In the genomic region with DNA sequence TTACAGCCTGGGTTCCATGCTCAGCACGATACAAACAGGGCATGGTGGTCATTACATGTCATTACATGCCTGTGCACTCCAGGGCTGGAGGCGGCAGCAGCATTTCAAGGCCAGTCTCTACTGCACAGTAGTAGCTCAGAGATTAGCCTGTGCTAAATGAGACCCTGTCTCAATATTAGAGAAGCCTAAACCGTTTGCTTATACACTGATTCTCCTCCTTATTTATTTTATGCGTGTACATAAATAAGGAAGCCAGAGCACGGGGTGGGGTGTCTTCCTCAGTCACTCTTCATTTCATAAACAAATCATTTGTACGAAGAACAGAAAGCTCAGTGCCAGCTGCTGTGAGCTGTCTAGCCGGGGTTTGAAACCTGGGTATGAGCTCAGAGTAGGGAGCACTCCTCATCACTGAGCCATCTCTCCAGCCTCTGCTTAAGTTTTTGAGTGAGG, we compare ENCODE assay signal across 14 mouse cellular contexts.
A peak's percentile ranks its signal among the peaks of the same experiment; 100 is the strongest.
DNase-seq lines count a peak whose midpoint lies in the region; ATAC-seq and TF ChIP-seq lines count a peak whose summit lies in the region.
"Had no signal": no experiment of that assay in that cellular context is flagged by ENCODE, and none has a peak within 500 bp of the region (broad histone marks: within the 10 kb centered on the region; RNA-seq: fewer than 3 reads in every experiment).

No protein-coding gene starts in this region.

- DNase-seq in heart, adult 2 months = no peak
- no peak for DNase-seq in heart, embryonic 10.5 days (ENCODE audit: low spot score)
- peak; percentile 17 for DNase-seq in A20 (ENCODE audit: low read depth, low spot score)
- DNase-seq in lung, postnatal 14 days = peak; percentile 32
- no peak for DNase-seq in cerebellum, adult 9-11 months
- no peak for DNase-seq in MN1 (ENCODE audit: low spot score)
- no peak for DNase-seq in heart, postnatal 4 days
- DNase-seq: adrenal gland, postnatal 25 days; gastrocnemius, adult 2 months; kidney, adult 8-10 months had no signal

- H3K9ac ChIP-seq in heart, adult 2 months (ENCODE audit: low read depth, low read length) = no peak overlapping the region
- H3K9ac ChIP-seq: heart, embryonic 12.5 days; hindbrain, embryonic 12.5 days; neural tube, embryonic 15.5 days had no signal

- 82% methylated on average over 7 of the region's 7 CpGs for WGBS in heart, adult 2 months
- WGBS in heart, embryonic 10.5 days = 84% methylated on average over 7 of the region's 7 CpGs

- peaks cover 3% of the 10 kb centered on the region for H3K4me1 ChIP-seq in heart, adult 2 months (ENCODE audit: control insufficient read depth, insufficient read depth, low read length)
- no peaks in the 10 kb centered on the region for H3K4me1 ChIP-seq in heart, embryonic 10.5 days
- H3K4me1 ChIP-seq: hindbrain, embryonic 12.5 days had no signal

- H3K27ac ChIP-seq in heart, adult 2 months = no peak overlapping the region; the same call in 1 of the 2 replicates
- H3K27ac ChIP-seq in heart, embryonic 10.5 days = no peak overlapping the region
- H3K27ac ChIP-seq: gastrocnemius, adult 2 months; hindbrain, embryonic 12.5 days; neural tube, embryonic 15.5 days had no signal

- no peak overlapping the region for H3K4me3 ChIP-seq in heart, adult 2 months
- H3K4me3 ChIP-seq in heart, embryonic 10.5 days = no peak overlapping the region
- H3K4me3 ChIP-seq: gastrocnemius, adult 2 months; heart, embryonic 12.5 days; hindbrain, embryonic 12.5 days; neural tube, embryonic 15.5 days had no signal

- intact Hi-C loops in heart, adult 2 months (cut with DNase I) = no loop called here

- H3K9me3 ChIP-seq in heart, embryonic 10.5 days = no peaks in the 10 kb centered on the region
- H3K9me3 ChIP-seq: heart, embryonic 12.5 days; hindbrain, embryonic 12.5 days; neural tube, embryonic 15.5 days had no signal

- H3K27me3 ChIP-seq in heart, adult 2 months (ENCODE audit: control insufficient read depth, insufficient read depth, low read length) = no peaks in the 10 kb centered on the region
- no peaks in the 10 kb centered on the region for H3K27me3 ChIP-seq in heart, embryonic 10.5 days (ENCODE audit: insufficient read depth, poor library complexity, severe bottlenecking)
- H3K27me3 ChIP-seq: heart, embryonic 12.5 days; hindbrain, embryonic 12.5 days; neural tube, embryonic 15.5 days had no signal

- peak; percentile 60 for ATAC-seq in common myeloid progenitor, adult 5-6 weeks (replicated peaks; ENCODE audit: low read depth, poor library complexity, severe bottlenecking)

- peak; percentile 33 for TF ChIP-seq CTCF in heart, adult 2 months (IDR thresholded peaks at IDR 0.05)

- TF ChIP-seq POLR2A in heart, adult 2 months (IDR thresholded peaks at IDR 0.05; ENCODE audit: insufficient read depth, low read depth, low read length) = no peak

- H3K36me3 ChIP-seq in heart, adult 2 months (ENCODE audit: control insufficient read depth, insufficient read depth, low read length) = no peaks in the 10 kb centered on the region; the same call in 1 of the 2 replicates
- H3K36me3 ChIP-seq in heart, embryonic 10.5 days = peaks cover 9% of the 10 kb centered on the region; the same call in 1 of the 2 replicates
- H3K36me3 ChIP-seq: hindbrain, embryonic 12.5 days; neural tube, embryonic 15.5 days had no signal

- H3K79me2 ChIP-seq in heart, adult 2 months (replicated peaks; ENCODE audit: control insufficient read depth, insufficient read depth, low read length) = no peaks in the 10 kb centered on the region; the same call in 1 of the 2 replicates

- no peak for TF ChIP-seq EP300 in heart, adult 2 months (IDR thresholded peaks at IDR 0.05; ENCODE audit: insufficient read depth, low read depth, low read length)

Comparison
In these comparisons a context has a peak if more than half of its experiments do, and no peak if none do; other contexts are left out.
1. DNase-seq: peak in A20 (single experiment) and lung, postnatal 14 days (single experiment); none in heart, adult 2 months (0 of 2), heart, embryonic 10.5 days (single experiment), cerebellum, adult 9-11 months (single experiment), MN1 (single experiment) and heart, postnatal 4 days (single experiment).